Mouse (Mus musculus) ES-E14 (cell line): ENCODE data around the gene Shbg. TPM values are rescaled to one million over a fixed set of nuclear protein-coding genes. Genes with fewer than 3 reads are reported as not detected.

Experiments
- DNase-seq: peaks from one replicate; pipeline ENCODE4 v3.0.0-alpha.2; 2013; ENCODE audit warnings: low read depth, low spot score
- H3K27ac ChIP-seq: 2 replicates; pipeline ENCODE4 v1.5.1; 2012; ENCODE audit warnings: low read depth, mild to moderate bottlenecking, low read length, moderate library complexity, mixed read lengths; ENCODE audit not compliant: poor library complexity, insufficient read depth, severe bottlenecking
- H3K36me3 ChIP-seq: 2 replicates; pipeline ENCODE4 v1.6.1; 2012; ENCODE audit warnings: mild to moderate bottlenecking, low read length, moderate library complexity, mixed read lengths; ENCODE audit not compliant: control insufficient read depth, poor library complexity, insufficient read depth, severe bottlenecking
- H3K4me1 ChIP-seq, 2 experiments: fragments of 150-350 bp in 1 of 2; sonication (generic) in 1 of 2; 2 replicates each; pipeline ENCODE4 v1.6.1; 2012; ENCODE audit warnings: low read length in 2 of 2, mild to moderate bottlenecking in 1 of 2, mixed read lengths in 1 of 2; ENCODE audit not compliant: control insufficient read depth in 2 of 2, insufficient read depth in 2 of 2, poor library complexity in 1 of 2
- H3K4me3 ChIP-seq, 2 experiments: fragments of 150-350 bp in 1 of 2; sonication (generic) in 1 of 2; 2 replicates each; pipeline ENCODE4 v1.5.1; 2012; ENCODE audit warnings: low read length in 2 of 2, low read depth in 1 of 2, mild to moderate bottlenecking in 1 of 2, mixed read lengths in 1 of 2; ENCODE audit not compliant: insufficient read depth in 1 of 2, poor library complexity in 1 of 2, severe bottlenecking in 1 of 2
- H3K9ac ChIP-seq: 2 replicates; pipeline ENCODE4 v1.6.1; 2012; ENCODE audit warnings: low read depth, mild to moderate bottlenecking, low read length, mixed read lengths; ENCODE audit not compliant: poor library complexity, insufficient read depth, severe bottlenecking
- H3K9me3 ChIP-seq: fragments of 150-350 bp; sonication (generic); 2 replicates; pipeline ENCODE4 v1.6.1; 2012; ENCODE audit warnings: low read depth, mild to moderate bottlenecking, low read length; ENCODE audit not compliant: control insufficient read depth, insufficient read depth
- CHD2 ChIP-seq: IDR thresholded peaks from 2 replicates; pipeline ENCODE4 v1.6.1; 2014; ENCODE audit warnings: mild to moderate bottlenecking, low read depth, low read length, inconsistent platforms
- HCFC1 ChIP-seq: IDR thresholded peaks from 2 replicates; pipeline ENCODE4 v1.6.1; 2012; ENCODE audit warnings: low read length, inconsistent platforms, borderline replicate concordance; ENCODE audit not compliant: insufficient read depth
- MAFK ChIP-seq: IDR thresholded peaks from 2 replicates; pipeline ENCODE4 v1.6.1; 2014; ENCODE audit warnings: mild to moderate bottlenecking, low read depth, low read length, inconsistent platforms; ENCODE audit not compliant: insufficient read depth
- ZC3H11A ChIP-seq: IDR thresholded peaks from 2 replicates; pipeline ENCODE4 v1.6.1; 2012; ENCODE audit warnings: low read depth, mild to moderate bottlenecking, inconsistent platforms, low read length, borderline replicate concordance
- ZNF384 ChIP-seq: IDR thresholded peaks from 2 replicates; pipeline ENCODE4 v1.6.1; 2012; ENCODE audit warnings: low read depth, low read length, inconsistent platforms
- in situ Hi-C, 2 experiments: fragments of 600-800 bp; cut with MboI; formaldehyde crosslinking; loops; one replicate each; pipeline ENCODE4 v1.15.1; 2025; ENCODE audit warnings: low sequenced_read_pairs in 2 of 2, inconsistent platforms in 1 of 2; ENCODE audit not compliant: unreplicated experiment in 2 of 2
- total RNA-seq: library from RNA; depleted of rRNA; stranded (reverse); fragments of 300-350 nt; gene quantifications from 2 replicates; pipeline ENCODE4 v1.2.3, GENCODE M21; 2012

The Shbg gene
- total RNA-seq, 1 experiment, result not detected

GRCm38 (mm10) chr11:69601768-69602167, 15.9 kb downstream of the Shbg start:
- no peak for DNase-seq
- H3K9ac ChIP-seq, result no peak overlapping the region
- no peak overlapping the region for H3K4me3 ChIP-seq
- peaks cover 22 to 26% of the 10 kb centered on the region in 2 experiments for H3K4me1 ChIP-seq
- no peak for TF ChIP-seq CHD2
- no peak for TF ChIP-seq ZC3H11A
- TF ChIP-seq HCFC1, result no peak
- no peak for TF ChIP-seq ZNF384
- TF ChIP-seq MAFK, result no peak
- H3K36me3 ChIP-seq, result no peaks in the 10 kb centered on the region
- no peaks in the 10 kb centered on the region for H3K9me3 ChIP-seq
- H3K27ac ChIP-seq, result no peak overlapping the region
- in situ Hi-C loops, result no loop called here

GRCm38 (mm10) chr11:69600098-69600497, 17.6 kb downstream of the Shbg start:
- no peaks in the 10 kb centered on the region for H3K9me3 ChIP-seq
- no peak for DNase-seq
- peak overlapping the region; percentile 49; the same call in 1 of the 2 replicates for H3K9ac ChIP-seq
- no peaks in the 10 kb centered on the region for H3K36me3 ChIP-seq
- in situ Hi-C loops, result no loop called here
- peaks cover 22 to 24% of the 10 kb centered on the region in 2 experiments for H3K4me1 ChIP-seq
- no peak overlapping the region for H3K4me3 ChIP-seq
- H3K27ac ChIP-seq, result peak overlapping the region; percentile 45
- TF ChIP-seq MAFK, result no peak
- TF ChIP-seq ZNF384, result no peak
- no peak for TF ChIP-seq ZC3H11A
- no peak for TF ChIP-seq CHD2

GRCm38 (mm10) chr11:69599436-69599835, 18.3 kb downstream of the Shbg start:
- Histone ChIP-seq H3K9ac (no peak overlapping the region; the same call in 1 of the 2 replicates), H3K36me3 (no peaks in the 10 kb centered on the region), H3K27ac (peak overlapping the region; percentile 45; the same call in 1 of the 2 replicates), H3K4me3 (no peak overlapping the region), H3K9me3 (no peaks in the 10 kb centered on the region), H3K4me1 (peaks cover 22 to 24% of the 10 kb centered on the region in 2 experiments)
- DNase-seq, result no peak
- no peak for TF ChIP-seq CHD2
- TF ChIP-seq MAFK, result no peak
- no peak for TF ChIP-seq ZC3H11A
- TF ChIP-seq ZNF384, result no peak
- TF ChIP-seq HCFC1, result no peak
- in situ Hi-C loops, result no loop called here

GRCm38 (mm10) chr11:69594853-69595252, 22.9 kb downstream of the Shbg start:
- peaks cover 25% of the 10 kb centered on the region for H3K36me3 ChIP-seq
- H3K4me3 ChIP-seq, result no peak overlapping the region
- H3K27ac ChIP-seq, result no peak overlapping the region
- no peak for TF ChIP-seq CHD2
- TF ChIP-seq ZC3H11A, result no peak
- TF ChIP-seq MAFK, result no peak
- TF ChIP-seq ZNF384, result no peak
- no peak for TF ChIP-seq HCFC1
- no peak overlapping the region for H3K9ac ChIP-seq
- H3K4me1 ChIP-seq, result peaks cover 8 to 13% of the 10 kb centered on the region in 2 experiments
- H3K9me3 ChIP-seq, result no peaks in the 10 kb centered on the region
- in situ Hi-C loops, result no loop called here
- DNase-seq, result no peak

- H3K9ac ChIP-seq, result no peak overlapping the region
- peaks cover 0 to 13% of the 10 kb centered on the region in 2 experiments; a peak in 2 of 4 replicates for H3K4me1 ChIP-seq
- no peak for DNase-seq
- H3K9me3 ChIP-seq, result no peaks in the 10 kb centered on the region
- no peak overlapping the region for H3K4me3 ChIP-seq
- H3K36me3 ChIP-seq, result peaks cover 45% of the 10 kb centered on the region
- in situ Hi-C loops, result no loop called here
- no peak for TF ChIP-seq HCFC1
- no peak for TF ChIP-seq MAFK
- no peak for TF ChIP-seq ZC3H11A
- TF ChIP-seq ZNF384, result no peak
- TF ChIP-seq CHD2, result no peak
- no peak overlapping the region for H3K27ac ChIP-seq
These were observed 24.9 kb downstream of the Shbg start for GRCm38 (mm10) chr11:69592799-69593198.
